Mouse (Mus musculus) lung, postnatal 0 days (tissue): ENCODE results near the gene Sox5.

Source experiments
- CTCF ChIP-seq: IDR thresholded peaks from 2 replicates; pipeline ENCODE4 v1.5.1; 2016; ENCODE audit warnings: antibody characterized with exemption, mild to moderate bottlenecking
- EP300 ChIP-seq: IDR thresholded peaks from 2 replicates; pipeline ENCODE4 v1.6.1; 2016; ENCODE audit warnings: antibody characterized with exemption, mild to moderate bottlenecking, control low read depth

DNA sequence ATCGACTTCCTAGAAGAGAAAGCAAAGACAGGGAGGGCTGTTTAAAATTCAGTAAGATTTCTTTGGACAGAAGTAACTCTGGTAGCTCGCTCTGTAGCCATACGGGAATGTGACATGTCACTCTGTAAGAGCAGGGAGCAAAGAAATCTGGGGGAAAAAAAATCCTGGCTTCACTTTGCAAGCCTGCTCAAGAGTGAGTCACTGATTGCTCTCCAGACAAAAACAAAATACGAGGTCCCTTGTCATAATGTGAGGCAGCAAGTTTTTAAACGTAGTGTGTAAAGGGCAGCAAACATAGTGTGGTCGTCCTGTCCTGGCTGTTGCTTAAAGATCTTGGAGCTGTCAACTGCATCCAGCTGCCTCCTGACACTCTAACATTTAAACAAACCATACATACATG, 665.1 kb downstream of the Sox5 start:
- no peak for TF ChIP-seq CTCF
- no peak for TF ChIP-seq EP300
